Mouse (Mus musculus) G1E (cell line): ENCODE data around the gene Trem2.

Experiments used
- CTCF ChIP-seq: IDR thresholded peaks from 2 replicates; pipeline ENCODE4 v1.5.1; 2012; ENCODE audit warnings: low read depth, low read length, inconsistent platforms, mixed read lengths
- GATA1 ChIP-seq: IDR thresholded peaks from 2 replicates; pipeline ENCODE4 v1.6.1; 2012; ENCODE audit warnings: borderline replicate concordance, low read length, inconsistent platforms, mixed read lengths
- GATA2 ChIP-seq: IDR thresholded peaks from 2 replicates; pipeline ENCODE4 v1.6.1; 2012; ENCODE audit warnings: low read depth, low read length, inconsistent platforms, borderline replicate concordance
- POLR2AphosphoS5 ChIP-seq: IDR thresholded peaks from 2 replicates; pipeline ENCODE4 v1.6.1; 2012; ENCODE audit warnings: low read depth, low read length, inconsistent platforms; ENCODE audit not compliant: insufficient replicate concordance
- TAL1 ChIP-seq: conservative IDR thresholded peaks from 2 replicates; pipeline ENCODE4 v1.6.1; 2012; ENCODE audit warnings: low read depth, low read length, inconsistent platforms, mixed read lengths

DNA sequence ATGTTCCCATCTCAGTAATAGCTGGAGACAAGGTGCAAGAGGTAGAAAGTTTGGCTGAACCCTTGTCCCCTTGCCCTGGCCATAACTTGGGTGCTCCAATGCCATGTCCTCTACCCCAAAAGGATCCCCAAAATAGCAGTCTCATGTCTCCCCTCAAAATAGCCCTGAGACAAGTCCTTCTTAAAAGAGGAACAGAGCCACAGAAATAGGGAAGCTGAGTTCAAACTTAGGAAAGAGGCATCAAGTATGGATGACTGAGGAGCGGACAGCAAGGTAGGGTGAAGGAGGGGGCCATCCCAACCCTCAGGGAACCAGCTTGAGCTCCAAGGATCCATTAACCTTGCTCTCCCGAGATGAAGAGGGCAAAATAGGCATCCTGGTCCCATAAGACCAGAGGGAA lies 1.1 kb downstream of the Trem2 start:
- TF ChIP-seq TAL1 (no peak), CTCF (no peak), GATA1 (no peak), GATA2 (no peak), POLR2AphosphoS5 (no peak)
